ENCODE assay signal across 28 mouse cellular contexts in genomic region chr5:140526754-140527153, GRCm38 (mm10). TPM values are rescaled to one million over a fixed set of nuclear protein-coding genes. Genes with fewer than 3 reads are reported as not detected.
"Had no signal": no experiment of that assay in that cellular context is flagged by ENCODE, and none has a peak within 500 bp of the region (broad histone marks: within the 10 kb centered on the region; RNA-seq: fewer than 3 reads in every experiment).

No protein-coding gene starts in this region.

- H3K9ac ChIP-seq: heart, embryonic 12.5 days; hindbrain, embryonic 12.5 days; hindbrain, embryonic 14.5 days; intestine, embryonic 15.5 days; limb, embryonic 12.5 days had no signal

- ATAC-seq: hindbrain, embryonic 16.5 days; inflammation-experienced regulatory T-cells, adult 6 months; intestine, embryonic 15.5 days; intestine, postnatal 0 days had no signal

- H3K4me3 ChIP-seq: gastrocnemius, adult 2 months; heart, embryonic 10.5 days; heart, embryonic 12.5 days; hindbrain, embryonic 10.5 days; hindbrain, embryonic 12.5 days; intestine, embryonic 15.5 days; layer of hippocampus, adult 2 months; left cerebral cortex, adult 2 months; limb, embryonic 10.5 days; limb, embryonic 12.5 days had no signal

- H3K27me3 ChIP-seq: heart, embryonic 12.5 days; hindbrain, embryonic 12.5 days; intestine, embryonic 15.5 days; limb, embryonic 12.5 days had no signal

- DNase-seq: gastrocnemius, adult 2 months; gastrocnemius, postnatal 10 days; gastrocnemius, postnatal 25 days; heart, adult 18-20 months; heart, postnatal 10 days; heart, postnatal 4 days; kidney, adult 18-20 months; kidney, adult 8-10 months; kidney, postnatal 10 days; kidney, postnatal 25 days; kidney, postnatal 4 days; liver had no signal

- H3K4me2 ChIP-seq: heart, embryonic 12.5 days; hindbrain, embryonic 12.5 days; hindbrain, embryonic 14.5 days; intestine, embryonic 15.5 days; limb, embryonic 12.5 days; liver, embryonic 11.5 days had no signal

- H3K4me1 ChIP-seq: heart, embryonic 10.5 days; heart, embryonic 12.5 days; hindbrain, embryonic 10.5 days; hindbrain, embryonic 12.5 days; intestine, embryonic 15.5 days; limb, embryonic 10.5 days; limb, embryonic 12.5 days had no signal

- H3K27ac ChIP-seq: gastrocnemius, adult 2 months; heart, embryonic 10.5 days; hindbrain, embryonic 10.5 days; hindbrain, embryonic 12.5 days; hindbrain, embryonic 14.5 days; intestine, embryonic 15.5 days; layer of hippocampus, adult 2 months; left cerebral cortex, adult 2 months; limb, embryonic 10.5 days; limb, embryonic 12.5 days had no signal

- H3K9me3 ChIP-seq: heart, embryonic 10.5 days; hindbrain, embryonic 12.5 days; intestine, embryonic 15.5 days; limb, embryonic 10.5 days; limb, embryonic 12.5 days had no signal

RNA-seq across cellular contexts. Expression of gene Grifin, which starts 38.1 kb away (rescaled TPM):
- polyA plus RNA-seq: heart, embryonic 10.5 days; heart, embryonic 14.5 days; hindbrain, embryonic 10.5 days; hindbrain, embryonic 12.5 days; hindbrain, embryonic 14.5 days; kidney, embryonic 14.5 days; limb, embryonic 10.5 days had no signal
